Mouse (Mus musculus) brown adipose tissue, adult 24 weeks (tissue): ENCODE data around the gene U2af2. TPM values are rescaled to one million over a fixed set of nuclear protein-coding genes. Genes with fewer than 3 reads are reported as not detected.

Source experiments
- H3K27ac ChIP-seq: fragments of 200-500 bp; replicated peaks from 2 replicates; pipeline ENCODE4 v1.5.1; 2012; ENCODE audit warnings: low read depth, mild to moderate bottlenecking, low read length
- H3K4me1 ChIP-seq: fragments of 200-500 bp; 2 replicates; pipeline ENCODE4 v1.6.1; 2012; ENCODE audit warnings: low read length, mixed read lengths; ENCODE audit not compliant: control insufficient read depth, insufficient read depth, insufficient read length
- H3K4me3 ChIP-seq: fragments of 200-500 bp; 2 replicates; pipeline ENCODE4 v1.5.1; 2012; ENCODE audit warnings: low read depth, mild to moderate bottlenecking, low read length, moderate library complexity; ENCODE audit not compliant: insufficient read depth
- polyA plus RNA-seq: library from polyadenylated mRNA; stranded (reverse); fragments of >200 nt; gene quantifications from 2 replicates; pipeline ENCODE4 v1.2.4, GENCODE M21; 2012; ENCODE audit not compliant: missing spikeins, insufficient read depth, insufficient read length

Gene U2af2
- polyA plus RNA-seq, 1 experiment: 44.6 TPM

GRCm38 (mm10) chr7:5099796-5100195 lies 37.9 kb downstream of the U2af2 start:
- H3K4me3 ChIP-seq: no peak overlapping the region
- no peaks in the 10 kb centered on the region for H3K4me1 ChIP-seq
- no peak overlapping the region for H3K27ac ChIP-seq

DNA sequence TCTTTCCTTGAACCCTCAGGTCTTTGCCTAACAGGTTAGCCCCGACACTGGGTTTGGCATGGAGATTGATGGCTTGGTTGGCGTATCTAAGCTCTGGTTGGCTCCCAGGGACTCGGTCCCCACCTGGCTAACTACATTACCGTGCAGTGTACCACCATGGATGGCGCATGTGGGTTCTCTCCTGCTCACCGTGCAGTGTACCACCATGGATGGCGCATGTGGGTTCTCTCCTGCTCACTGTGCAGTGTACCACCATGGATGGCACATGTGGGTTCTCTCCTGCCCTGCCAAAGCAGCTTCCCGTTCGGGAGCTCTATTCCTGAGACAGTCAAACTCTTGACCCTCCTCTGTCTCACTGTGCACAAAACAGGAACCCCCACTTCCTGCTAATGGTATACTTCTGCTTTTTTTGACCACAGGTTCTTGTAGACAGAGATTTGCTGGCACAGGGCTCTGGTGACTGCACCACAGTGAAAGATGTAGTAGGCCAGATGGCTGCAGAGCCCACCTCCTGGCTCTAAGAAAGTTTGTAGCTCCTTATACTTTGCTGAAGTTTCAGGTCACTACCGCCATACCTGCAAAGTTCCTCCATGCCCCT lies 39.2 kb downstream of the U2af2 start:
- no peak overlapping the region for H3K4me3 ChIP-seq
- H3K27ac ChIP-seq: 0 out of 2 replicates have a peak overlapping the region, but pooled peaks have one; percentile 23
- no peaks in the 10 kb centered on the region for H3K4me1 ChIP-seq

- Histone ChIP-seq H3K4me1 (no peaks in the 10 kb centered on the region), H3K27ac (no peak overlapping the region), H3K4me3 (no peak overlapping the region)
Measured at GRCm38 (mm10) chr7:5102564-5102963, 40.6 kb downstream of the U2af2 start.

- Histone ChIP-seq H3K4me1 (no peaks in the 10 kb centered on the region; the same call in 1 of the 2 replicates), H3K27ac (no peak overlapping the region), H3K4me3 (no peak overlapping the region)
Measured at GRCm38 (mm10) chr7:5108272-5108671, 46.3 kb downstream of the U2af2 start.

DNA sequence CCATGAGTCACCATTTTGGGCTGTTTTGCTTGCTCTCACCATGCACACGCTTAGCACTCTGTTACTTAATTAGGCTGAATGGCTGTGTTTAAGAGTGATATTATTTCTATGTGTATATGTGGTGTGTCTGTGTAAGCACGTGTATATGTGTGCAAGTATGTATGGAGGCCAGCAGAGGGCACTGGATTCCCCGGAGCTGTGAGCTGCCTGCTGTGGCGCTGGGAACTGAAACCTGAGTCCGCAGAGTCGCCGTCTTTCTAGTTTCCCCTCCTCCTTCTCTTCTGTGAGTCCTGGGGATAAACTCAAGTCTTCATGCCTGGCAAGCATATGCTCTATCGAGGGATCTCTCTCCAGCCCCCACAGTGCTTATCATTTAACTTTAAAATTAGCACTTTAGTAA lies 47.4 kb downstream of the U2af2 start:
- no peak overlapping the region for H3K27ac ChIP-seq
- no peaks in the 10 kb centered on the region; the same call in 1 of the 2 replicates for H3K4me1 ChIP-seq
- no peak overlapping the region for H3K4me3 ChIP-seq

DNA sequence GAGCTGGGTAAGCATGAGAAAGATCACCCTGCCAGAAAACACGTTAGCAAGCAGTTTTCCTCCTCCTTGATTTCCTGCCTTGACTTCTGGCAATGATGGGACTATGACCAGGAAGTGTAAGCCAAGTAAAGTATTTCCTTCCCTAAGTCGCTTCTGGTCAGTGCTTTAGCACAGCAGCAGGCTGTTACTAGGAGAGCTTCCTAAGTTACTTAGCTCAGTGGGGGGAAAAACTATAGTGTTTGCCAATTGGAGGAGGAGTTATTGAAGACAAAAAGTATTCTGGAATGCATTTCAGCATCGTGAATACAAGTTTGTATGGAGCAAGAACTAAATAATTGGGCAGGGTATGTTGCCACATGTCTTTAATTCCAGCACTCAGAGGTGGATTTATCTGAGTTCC lies 50.8 kb downstream of the U2af2 start:
- no peaks in the 10 kb centered on the region; the same call in 1 of the 2 replicates for H3K4me1 ChIP-seq
- no peak overlapping the region for H3K4me3 ChIP-seq
- no peak overlapping the region for H3K27ac ChIP-seq

- Histone ChIP-seq H3K4me3 (no peak within 1 kb of the TSS), H3K4me1 (no peaks in the 10 kb centered on the region; the same call in 1 of the 2 replicates), H3K27ac (no peak within 1 kb of the TSS)
Measured at GRCm38 (mm10) chr7:5116850-5117249, 54.9 kb downstream of the U2af2 start, which contains the start of gene Rfpl4. Rfpl4 (minus strand) TSS chr7:5116950.

GRCm38 (mm10) chr7:5125078-5125477 lies 63.1 kb downstream of the U2af2 start:
- Histone ChIP-seq H3K4me3 (no peak overlapping the region), H3K4me1 (no peaks in the 10 kb centered on the region), H3K27ac (no peak overlapping the region)

DNA sequence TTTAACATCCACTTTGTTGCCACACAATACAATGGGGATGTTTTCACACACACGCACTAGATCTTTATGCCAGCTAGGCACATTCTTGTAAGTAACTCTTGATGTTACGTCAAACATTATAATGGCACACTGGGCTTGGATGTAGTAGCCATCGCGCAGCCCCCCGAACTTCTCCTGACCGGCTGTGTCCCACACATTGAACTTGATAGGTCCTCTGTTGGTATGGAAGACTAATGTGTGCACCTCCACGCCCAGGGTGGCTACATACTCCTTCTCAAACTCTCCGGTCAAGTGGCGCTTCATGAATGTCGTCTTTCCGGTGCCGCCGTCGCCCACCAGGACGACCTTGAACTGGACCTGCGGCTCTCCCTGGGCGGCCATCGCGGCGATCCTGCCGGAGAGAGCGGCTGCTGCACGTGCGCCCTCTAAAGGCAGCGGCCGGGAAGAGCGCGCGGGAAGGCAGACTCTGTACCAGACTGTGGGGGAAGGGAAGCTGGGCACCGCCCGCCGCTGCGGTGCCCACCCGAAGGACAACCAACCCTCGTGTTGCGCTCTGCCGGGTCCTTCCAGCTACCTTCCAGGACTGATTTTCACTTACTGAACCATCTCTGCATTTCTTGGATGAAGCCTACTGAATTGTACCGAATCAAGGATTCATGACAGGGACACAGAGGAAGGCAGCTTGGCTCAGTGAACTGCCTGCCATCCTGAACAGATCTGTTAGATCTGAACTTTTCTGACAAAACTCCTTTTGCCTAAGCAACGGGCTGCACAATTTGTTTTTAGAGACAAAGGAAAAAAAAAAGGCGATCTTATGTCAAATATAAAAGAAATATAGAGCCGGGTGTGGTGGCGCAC lies 63.8 kb downstream of the U2af2 start, which contains the start of gene Rasl2-9:
Gene Rasl2-9 (minus strand): TSS at position 402 of the 858 bp plus-strand sequence.
- Histone ChIP-seq H3K4me3 (peak within 1 kb of the TSS; percentile 59), H3K4me1 (no peaks in the 10 kb centered on the region), H3K27ac (peak within 1 kb of the TSS; percentile 55)

Other genes with a start within 250 kb of the U2af2 start
- 64.5 and 67.8 TPM in 2 replicates for gene Ube2s, start 249.6 kb upstream of the U2af2 start, polyA plus RNA-seq
- gene Shisa7, start 217.4 kb upstream of the U2af2 start, polyA plus RNA-seq: 0.40 and 0.42 TPM in 2 replicates
- gene Isoc2b, start 191.9 kb upstream of the U2af2 start, polyA plus RNA-seq: 19.1 and 36.2 TPM in 2 replicates
- gene Isoc2a, start 185.0 kb upstream of the U2af2 start, polyA plus RNA-seq: 55.3 and 59.3 TPM in 2 replicates
- not detected in 2 replicates for gene Gm36210, start 155.6 kb upstream of the U2af2 start, polyA plus RNA-seq
- 3.2 and 3.4 TPM in 2 replicates for gene Zfp628, start 146.9 kb upstream of the U2af2 start, polyA plus RNA-seq
- gene Nat14, start 140.1 kb upstream of the U2af2 start, polyA plus RNA-seq: 1.8 TPM in 1 of 2 replicates, not detected in the other
- 4.9 and 5.5 TPM in 2 replicates for gene Ssc5d, start 136.4 kb upstream of the U2af2 start, polyA plus RNA-seq
- gene Sbk2, start 97.7 kb upstream of the U2af2 start, polyA plus RNA-seq: 5.4 and 8.1 TPM in 2 replicates
- 0.75 TPM in 1 of 2 replicates, not detected in the other for gene Sbk3, start 91.0 kb upstream of the U2af2 start, polyA plus RNA-seq
- 5.3 and 6.3 TPM in 2 replicates for gene Zfp579, start 66.0 kb upstream of the U2af2 start, polyA plus RNA-seq
- gene Zfp524, start 47.7 kb upstream of the U2af2 start, polyA plus RNA-seq: 12.4 and 19.4 TPM in 2 replicates
- gene Fiz1, start 47.4 kb upstream of the U2af2 start, polyA plus RNA-seq: 10.5 and 11.9 TPM in 2 replicates
- not detected in 2 replicates for gene Gm44973, start 46.6 kb upstream of the U2af2 start, polyA plus RNA-seq
- 7.5 and 10.9 TPM in 2 replicates for gene Zfp865, start 41.8 kb upstream of the U2af2 start, polyA plus RNA-seq
- not detected in 2 replicates for gene Ccdc106, start 41.6 kb upstream of the U2af2 start, polyA plus RNA-seq
- gene 4632433K11Rik, start 28.0 kb upstream of the U2af2 start, polyA plus RNA-seq: not detected in 2 replicates
- gene Zfp784, start 23.7 kb upstream of the U2af2 start, polyA plus RNA-seq: 1.2 and 1.9 TPM in 2 replicates
- gene Zfp580, start 10.6 kb upstream of the U2af2 start, polyA plus RNA-seq: 4.4 and 5.6 TPM in 2 replicates
- 66.5 and 69.5 TPM in 2 replicates for gene Epn1, start 18.1 kb downstream of the U2af2 start, polyA plus RNA-seq
- gene Rfpl4, start 54.8 kb downstream of the U2af2 start, polyA plus RNA-seq: not detected in 2 replicates
- 7.6 and 8.1 TPM in 2 replicates for gene Rasl2-9, start 63.8 kb downstream of the U2af2 start, polyA plus RNA-seq
- not detected in 2 replicates for gene Vmn1r55, start 87.5 kb downstream of the U2af2 start, polyA plus RNA-seq
- not detected in 2 replicates for gene Vmn1r56, start 134.6 kb downstream of the U2af2 start, polyA plus RNA-seq
- not detected in 2 replicates for gene Vmn1r57, start 156.3 kb downstream of the U2af2 start, polyA plus RNA-seq